Mouse (Mus musculus): Measurements from ENCODE around the gene Nr4a1. TPM values are rescaled to one million over a fixed set of nuclear protein-coding genes. Genes with fewer than 3 reads are reported as not detected.
A peak's percentile ranks its signal among the peaks of the same experiment; 100 is the strongest.

Gene Nr4a1
- polyA plus RNA-seq, 1 experiment = 51.4 TPM

DNA sequence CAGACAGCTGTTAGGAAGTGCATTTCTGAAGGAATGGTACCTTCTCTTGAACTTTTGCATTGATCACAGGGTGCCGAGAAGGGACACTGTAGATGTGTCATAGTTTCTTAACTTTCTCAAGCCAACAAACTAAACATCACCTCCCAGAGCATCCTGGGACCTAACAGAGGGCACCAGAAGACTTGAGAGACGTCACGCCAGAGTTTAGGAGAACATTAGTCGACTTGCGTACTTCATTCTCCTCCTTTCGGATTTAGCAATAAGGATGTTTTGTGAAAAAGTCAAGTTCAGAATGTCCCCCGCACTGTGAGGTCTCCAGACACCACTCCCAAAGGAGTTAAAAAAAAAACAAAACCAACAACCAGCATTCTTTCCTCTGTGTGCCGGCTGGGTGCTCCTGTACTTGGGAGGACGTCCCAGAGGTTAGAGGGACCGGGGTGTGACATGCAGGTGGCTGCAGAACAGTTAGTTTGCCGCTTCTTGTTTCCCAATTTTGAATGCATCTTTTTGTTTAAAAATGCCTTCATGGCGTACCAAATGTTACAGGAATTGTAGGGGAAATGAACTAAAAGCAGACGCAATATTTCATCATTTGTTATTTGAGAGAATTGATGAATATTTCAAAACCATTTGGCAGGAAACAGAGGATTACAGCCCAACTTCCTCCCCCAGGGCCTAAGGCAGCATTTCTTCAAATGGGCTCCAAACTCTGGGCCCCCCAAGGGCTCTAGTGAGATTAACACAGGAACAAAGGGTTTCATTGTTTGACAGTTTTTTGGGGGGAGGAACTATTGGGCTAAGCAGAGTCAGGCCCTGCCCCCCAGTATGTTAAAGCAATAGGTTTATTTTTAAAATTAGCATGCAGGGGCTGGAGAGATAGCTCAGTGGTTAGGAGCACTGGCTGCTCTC, 54.6 kb downstream of the Nr4a1 start:
- Histone ChIP-seq H3K4me1 (ENCODE audit: control insufficient read depth, insufficient read depth, low read length) (peaks cover 4% of the 10 kb centered on the region), H3K27ac (ENCODE audit: control insufficient read depth, insufficient read depth, low read depth, low read length) (peak overlapping the region; percentile 59), H3K27me3 (ENCODE audit: control insufficient read depth, insufficient read depth, low read length) (no peaks in the 10 kb centered on the region), H3K4me3 (ENCODE audit: control insufficient read depth, low read depth, low read length) (no peak overlapping the region), H3K36me3 (ENCODE audit: control insufficient read depth, insufficient read depth, low read length) (no peaks in the 10 kb centered on the region)
- TF ChIP-seq CTCF (IDR thresholded peaks at IDR 0.05; ENCODE audit: control insufficient read depth, insufficient read depth, insufficient replicate concordance, low read depth, low read length) (no peak), POLR2A (IDR thresholded peaks at IDR 0.05; ENCODE audit: control insufficient read depth, low read depth, low read length) (no peak)

DNA sequence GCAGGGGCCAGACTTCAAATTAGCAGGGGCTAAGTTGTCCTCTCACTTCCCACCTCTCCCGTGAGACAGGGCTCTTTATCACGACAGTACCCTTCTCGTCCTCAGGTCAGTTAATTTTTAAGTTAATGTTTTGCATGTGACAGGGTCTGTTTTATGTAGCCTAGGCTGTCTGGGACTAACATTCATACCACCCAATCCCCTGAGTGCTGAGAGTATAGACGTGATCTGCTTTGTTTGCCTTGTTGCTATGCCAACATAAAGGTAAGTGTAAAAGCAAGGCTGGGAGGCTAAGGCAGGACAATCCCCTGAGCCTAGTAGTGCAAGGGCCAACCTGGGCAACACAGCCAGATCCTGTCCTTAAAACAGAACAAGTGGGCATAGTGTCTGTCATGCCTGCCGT, 55.4 kb downstream of the Nr4a1 start:
- no peak for TF ChIP-seq POLR2A (IDR thresholded peaks at IDR 0.05; ENCODE audit: control insufficient read depth, low read depth, low read length)
- TF ChIP-seq CTCF (IDR thresholded peaks at IDR 0.05; ENCODE audit: control insufficient read depth, insufficient read depth, insufficient replicate concordance, low read depth, low read length) = no peak
- Histone ChIP-seq H3K27me3 (ENCODE audit: control insufficient read depth, insufficient read depth, low read length) (no peaks in the 10 kb centered on the region), H3K4me1 (ENCODE audit: control insufficient read depth, insufficient read depth, low read length) (peaks cover 4% of the 10 kb centered on the region), H3K4me3 (ENCODE audit: control insufficient read depth, low read depth, low read length) (no peak overlapping the region), H3K27ac (ENCODE audit: control insufficient read depth, insufficient read depth, low read depth, low read length) (no peak overlapping the region), H3K36me3 (ENCODE audit: control insufficient read depth, insufficient read depth, low read length) (no peaks in the 10 kb centered on the region)

DNA sequence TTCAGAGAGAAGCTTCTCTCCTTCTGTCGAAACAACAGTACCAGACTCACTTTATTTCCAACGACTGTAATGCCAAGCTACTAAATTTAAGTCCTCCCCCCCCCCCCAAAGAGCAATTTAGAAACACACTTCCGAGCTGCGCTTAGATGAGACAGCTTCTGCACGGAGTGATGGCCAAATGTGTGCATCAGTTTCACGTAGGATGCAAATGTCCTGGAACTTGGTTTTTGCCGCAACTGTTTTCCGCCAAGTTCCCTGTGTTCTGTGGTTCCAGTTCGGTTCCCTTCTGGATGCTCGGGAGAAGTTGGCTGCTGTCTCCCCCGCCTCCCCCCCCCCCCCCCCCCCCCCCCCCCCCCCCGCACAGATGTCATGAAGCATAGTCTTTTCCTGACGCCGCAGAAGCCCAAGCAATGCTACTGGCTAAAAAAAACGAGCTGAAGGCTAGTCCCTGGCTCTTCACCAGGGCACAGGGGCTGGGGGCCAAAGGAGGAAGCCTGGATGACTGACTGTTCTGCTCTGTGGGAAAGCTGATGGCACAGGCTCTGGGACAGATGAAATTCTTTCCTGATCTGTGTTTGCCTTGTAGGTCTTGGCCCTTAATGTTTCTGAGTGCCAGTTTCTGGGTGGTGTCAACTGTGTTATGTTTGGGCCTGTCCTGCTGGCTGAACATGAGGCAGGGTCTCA, 57.2 kb downstream of the Nr4a1 start:
- H3K27me3 ChIP-seq (ENCODE audit: control insufficient read depth, insufficient read depth, low read length) = no peaks in the 10 kb centered on the region
- no peak overlapping the region for H3K27ac ChIP-seq (ENCODE audit: control insufficient read depth, insufficient read depth, low read depth, low read length)
- peaks cover 5% of the 10 kb centered on the region for H3K4me1 ChIP-seq (ENCODE audit: control insufficient read depth, insufficient read depth, low read length)
- no peaks in the 10 kb centered on the region for H3K36me3 ChIP-seq (ENCODE audit: control insufficient read depth, insufficient read depth, low read length)
- no peak overlapping the region for H3K4me3 ChIP-seq (ENCODE audit: control insufficient read depth, low read depth, low read length)
- no peak for TF ChIP-seq POLR2A (IDR thresholded peaks at IDR 0.05; ENCODE audit: control insufficient read depth, low read depth, low read length)

DNA sequence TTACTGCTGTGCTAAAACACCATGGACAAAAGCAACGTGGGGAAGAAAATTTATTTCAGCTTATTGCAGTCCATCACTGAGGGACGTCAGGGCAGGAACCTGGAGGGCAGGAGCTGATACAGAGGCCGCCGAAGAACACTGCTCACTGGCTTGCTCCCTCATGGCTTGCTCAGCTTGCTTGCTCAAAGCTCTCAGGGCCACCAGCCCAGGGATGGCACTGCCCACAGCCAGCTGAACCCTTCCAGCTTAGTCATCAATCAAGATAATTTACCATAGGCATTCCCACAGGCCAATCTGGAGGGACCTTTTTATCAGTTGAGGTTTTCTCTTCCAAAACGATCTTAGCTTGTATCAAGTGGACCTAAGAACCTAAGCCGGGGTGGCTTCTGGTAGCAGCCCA, 57.9 kb downstream of the Nr4a1 start:
- Histone ChIP-seq H3K27me3 (ENCODE audit: control insufficient read depth, insufficient read depth, low read length) (no peaks in the 10 kb centered on the region), H3K4me1 (ENCODE audit: control insufficient read depth, insufficient read depth, low read length) (peaks cover 5% of the 10 kb centered on the region), H3K4me3 (ENCODE audit: control insufficient read depth, low read depth, low read length) (no peak overlapping the region), H3K27ac (ENCODE audit: control insufficient read depth, insufficient read depth, low read depth, low read length) (no peak overlapping the region), H3K36me3 (ENCODE audit: control insufficient read depth, insufficient read depth, low read length) (no peaks in the 10 kb centered on the region)
- TF ChIP-seq CTCF (IDR thresholded peaks at IDR 0.05; ENCODE audit: control insufficient read depth, insufficient read depth, insufficient replicate concordance, low read depth, low read length) = no peak
- TF ChIP-seq POLR2A (IDR thresholded peaks at IDR 0.05; ENCODE audit: control insufficient read depth, low read depth, low read length) = no peak

DNA sequence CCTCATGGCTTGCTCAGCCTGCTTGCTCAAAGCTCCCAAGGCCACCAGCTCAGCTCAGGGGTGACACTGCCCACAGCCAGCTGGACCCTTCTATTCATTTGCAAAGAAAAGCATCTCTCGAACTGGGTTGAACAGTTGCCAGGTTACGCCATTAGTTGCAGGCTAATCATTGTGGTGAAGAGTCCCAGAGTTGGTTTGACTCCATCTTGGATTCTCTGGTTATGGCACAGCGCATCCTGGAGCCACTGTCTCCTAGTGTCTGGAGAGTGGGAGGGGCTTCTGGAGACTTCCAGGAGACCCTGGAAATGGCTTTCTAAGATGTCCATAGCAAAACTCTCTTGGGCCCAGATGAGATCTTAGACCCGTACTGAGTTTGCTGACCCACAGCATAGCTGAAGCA, 61.3 kb downstream of the Nr4a1 start:
- no peak overlapping the region for H3K4me3 ChIP-seq (ENCODE audit: control insufficient read depth, low read depth, low read length)

GRCm38 (mm10) chr15:101315832-101316231, 61.8 kb downstream of the Nr4a1 start:
- TF ChIP-seq POLR2A (IDR thresholded peaks at IDR 0.05; ENCODE audit: control insufficient read depth, low read depth, low read length) (no peak), CTCF (IDR thresholded peaks at IDR 0.05; ENCODE audit: control insufficient read depth, insufficient read depth, insufficient replicate concordance, low read depth, low read length) (peak; percentile 94; the same call in 1 of the 2 replicates)
- H3K27me3 ChIP-seq (ENCODE audit: control insufficient read depth, insufficient read depth, low read length) = no peaks in the 10 kb centered on the region
- no peaks in the 10 kb centered on the region for H3K36me3 ChIP-seq (ENCODE audit: control insufficient read depth, insufficient read depth, low read length)
- H3K27ac ChIP-seq (ENCODE audit: control insufficient read depth, insufficient read depth, low read depth, low read length) = no peak overlapping the region
- H3K4me1 ChIP-seq (ENCODE audit: control insufficient read depth, insufficient read depth, low read length) = peaks cover 5% of the 10 kb centered on the region
- H3K4me3 ChIP-seq (ENCODE audit: control insufficient read depth, low read depth, low read length) = peak overlapping the region; percentile 62

More for the DNA sequence above, 61.3 kb downstream of the Nr4a1 start:
- TF ChIP-seq POLR2A (IDR thresholded peaks at IDR 0.05; ENCODE audit: control insufficient read depth, low read depth, low read length) (no peak), CTCF (IDR thresholded peaks at IDR 0.05; ENCODE audit: control insufficient read depth, insufficient read depth, insufficient replicate concordance, low read depth, low read length) (no peak)
- Histone ChIP-seq H3K4me1 (ENCODE audit: control insufficient read depth, insufficient read depth, low read length) (peaks cover 5% of the 10 kb centered on the region), H3K27me3 (ENCODE audit: control insufficient read depth, insufficient read depth, low read length) (no peaks in the 10 kb centered on the region), H3K36me3 (ENCODE audit: control insufficient read depth, insufficient read depth, low read length) (no peaks in the 10 kb centered on the region), H3K27ac (ENCODE audit: control insufficient read depth, insufficient read depth, low read depth, low read length) (no peak overlapping the region)

GRCm38 (mm10) chr15:101316279-101316912, 62.3 kb downstream of the Nr4a1 start:
- H3K27ac ChIP-seq (ENCODE audit: control insufficient read depth, insufficient read depth, low read depth, low read length) = peak overlapping the region; percentile 22; the same call in 1 of the 2 replicates
- H3K4me3 ChIP-seq (ENCODE audit: control insufficient read depth, low read depth, low read length) = no peak overlapping the region
- H3K27me3 ChIP-seq (ENCODE audit: control insufficient read depth, insufficient read depth, low read length) = no peaks in the 10 kb centered on the region
- TF ChIP-seq CTCF (IDR thresholded peaks at IDR 0.05; ENCODE audit: control insufficient read depth, insufficient read depth, insufficient replicate concordance, low read depth, low read length) (no peak), POLR2A (IDR thresholded peaks at IDR 0.05; ENCODE audit: control insufficient read depth, low read depth, low read length) (no peak)
- no peaks in the 10 kb centered on the region for H3K36me3 ChIP-seq (ENCODE audit: control insufficient read depth, insufficient read depth, low read length)
- H3K4me1 ChIP-seq (ENCODE audit: control insufficient read depth, insufficient read depth, low read length) = peaks cover 5% of the 10 kb centered on the region

Data from testis, adult 2 months (tissue).